Mouse (Mus musculus) heart, adult 8-10 months (tissue): ENCODE measurements at regions not wholly inside any gene's neighbourhood (a gene's known extent, or its start where the extent isn't known, plus 50 kb on each side); places are given as distances from the start of the nearest gene placed in this dataset.

ENCODE experiments used
- DNase-seq: peaks from one replicate; pipeline ENCODE4 v3.0.0; 2022; ENCODE audit warnings: low spot score

DNA sequence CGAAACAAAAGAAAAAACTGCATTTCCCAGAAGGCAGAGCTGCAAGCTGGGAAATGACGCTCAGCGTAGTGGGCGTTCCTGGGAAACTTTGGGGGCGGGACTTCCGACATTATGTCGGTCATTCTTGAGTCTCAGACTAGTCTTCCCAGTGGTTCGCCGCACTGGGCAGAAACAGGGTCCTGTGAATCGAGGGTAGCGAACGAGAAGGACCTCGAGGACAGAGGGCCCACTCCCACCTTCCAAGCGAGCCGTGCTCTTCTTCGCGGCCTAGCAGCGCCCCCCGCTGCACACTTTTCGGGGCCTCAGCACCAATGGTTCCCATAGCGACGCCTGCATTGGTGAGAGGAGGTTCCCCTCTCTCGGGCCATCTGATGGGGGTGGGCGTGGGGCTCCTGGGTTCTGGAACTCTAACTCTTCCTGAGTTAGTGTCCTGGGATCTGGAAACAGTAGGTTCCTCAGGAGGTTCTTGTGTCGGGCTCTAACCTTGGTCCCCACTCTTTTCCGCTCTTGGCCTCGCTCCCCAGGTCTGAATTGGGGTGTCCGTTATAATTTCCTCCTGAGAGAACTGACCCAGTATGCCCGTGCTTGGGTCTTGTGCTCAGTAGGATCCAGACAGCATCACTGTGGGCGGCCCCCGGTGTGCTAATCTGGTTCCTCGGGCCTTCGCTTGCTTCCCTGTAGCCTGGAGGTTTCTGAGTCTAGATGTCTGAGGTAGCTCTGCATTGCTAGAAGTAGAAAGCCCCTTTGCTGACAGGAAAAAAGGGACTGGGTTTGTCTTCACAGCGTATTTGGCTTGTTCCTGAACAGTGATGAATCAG, 52.8 kb upstream of the Gramd1a start:
- DNase-seq = peak; percentile 77

- DNase-seq = no peak
Observed at GRCm38 (mm10) chr7:31207563-31208236, 52.0 kb upstream of the Gramd1a start.
